Mouse (Mus musculus) granulocyte monocyte progenitor cell, adult 5-6 weeks (primary cell): ENCODE results near the gene Ubap1l. TPM values are rescaled to one million over a fixed set of nuclear protein-coding genes. Genes with fewer than 3 reads are reported as not detected.

Source experiments
- ATAC-seq: replicated peaks from 2 replicates; pipeline ENCODE4 v1.8.0; 2016; ENCODE audit warnings: mild to moderate bottlenecking, moderate TSS enrichment, inconsistent platforms; ENCODE audit not compliant: poor library complexity, severe bottlenecking
- total RNA-seq, 2 experiments: library from RNA; stranded (forward) in 1 of 2; stranded (reverse) in 1 of 2; fragments of 200-712, 200-1000 nt in 1 of 2; fragments of >200 nt in 1 of 2; fragmentation: Nextera tagmentation in 1 of 2; gene quantifications; 2 replicates each; pipeline ENCODE4 v1.2.3; 2014 to 2017

Gene Ubap1l
- total RNA-seq, 2 experiments from 2014 or later, result not detected

DNA sequence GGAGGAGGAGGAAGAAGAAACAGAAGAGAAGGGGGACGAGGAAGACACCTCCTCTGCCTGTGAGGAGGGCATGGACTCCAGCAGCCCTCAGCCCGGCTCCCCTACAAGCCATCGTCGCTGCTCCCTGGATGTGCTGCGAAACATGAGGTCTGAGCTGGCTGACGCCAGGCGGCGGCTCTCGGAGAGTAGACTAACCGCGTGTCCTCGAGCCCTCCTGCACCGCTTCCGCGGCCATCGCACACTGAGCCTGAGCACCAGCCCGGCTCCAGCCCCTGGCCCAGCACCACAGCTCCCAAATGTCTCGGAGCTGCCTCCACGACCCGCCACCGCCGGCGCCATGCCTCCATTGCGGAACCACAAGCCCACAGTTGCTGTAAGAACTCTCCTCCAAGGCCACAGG lies 10.9 kb downstream of the Ubap1l start:
- no peak for ATAC-seq

DNA sequence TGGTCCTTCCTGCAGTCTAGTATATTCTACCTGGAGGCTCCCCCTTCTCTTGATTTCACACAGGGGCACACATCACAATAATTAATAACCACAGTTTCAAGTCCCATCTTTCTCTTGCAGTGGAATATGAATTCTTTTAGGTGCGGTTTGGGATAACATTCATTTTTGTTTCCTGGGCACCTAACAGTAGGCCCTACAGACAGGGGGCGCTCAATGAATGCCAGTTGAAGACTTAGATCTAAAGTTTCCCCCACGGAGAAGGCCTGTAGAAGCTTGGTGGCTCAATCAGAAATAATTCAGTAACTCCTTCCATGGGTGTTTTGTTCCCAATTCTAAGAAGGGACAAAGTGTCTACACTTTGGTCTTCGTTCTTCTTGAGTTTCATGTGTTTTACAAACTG lies 11.6 kb downstream of the Ubap1l start:
- no peak for ATAC-seq

DNA sequence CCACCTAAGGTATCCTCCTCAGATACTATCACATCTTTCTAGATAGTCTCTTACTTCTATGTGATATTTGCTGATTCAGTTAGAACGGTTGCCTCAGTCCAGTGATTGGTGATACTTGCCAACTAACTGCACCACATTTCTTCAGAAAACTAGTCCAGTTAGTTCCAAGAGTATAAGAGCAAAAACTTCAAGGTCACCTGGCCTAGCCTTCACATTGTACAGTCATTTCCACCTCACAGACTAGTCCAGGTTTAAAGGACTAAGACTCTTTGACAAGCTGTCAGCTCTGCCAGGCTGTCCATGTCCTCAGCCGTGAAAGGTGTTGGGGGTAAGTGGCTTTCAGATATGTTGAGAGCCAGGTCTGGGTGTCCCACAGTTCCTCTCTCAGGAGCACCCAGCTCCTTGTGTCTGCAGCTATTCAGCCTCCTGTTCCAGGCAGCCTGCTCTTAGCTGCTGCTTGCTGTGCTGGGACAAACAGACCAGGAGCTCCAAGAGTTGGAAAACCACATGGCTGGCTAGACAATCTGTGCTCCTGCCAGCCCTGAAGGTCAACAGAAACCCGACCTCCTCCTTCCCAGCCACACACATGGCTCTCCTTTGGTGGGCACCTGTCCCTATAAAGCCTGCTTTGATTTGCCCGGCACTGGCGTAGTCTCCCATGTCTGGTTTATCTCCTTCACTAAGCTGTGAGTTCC lies 13.8 kb downstream of the Ubap1l start:
- no peak for ATAC-seq

DNA sequence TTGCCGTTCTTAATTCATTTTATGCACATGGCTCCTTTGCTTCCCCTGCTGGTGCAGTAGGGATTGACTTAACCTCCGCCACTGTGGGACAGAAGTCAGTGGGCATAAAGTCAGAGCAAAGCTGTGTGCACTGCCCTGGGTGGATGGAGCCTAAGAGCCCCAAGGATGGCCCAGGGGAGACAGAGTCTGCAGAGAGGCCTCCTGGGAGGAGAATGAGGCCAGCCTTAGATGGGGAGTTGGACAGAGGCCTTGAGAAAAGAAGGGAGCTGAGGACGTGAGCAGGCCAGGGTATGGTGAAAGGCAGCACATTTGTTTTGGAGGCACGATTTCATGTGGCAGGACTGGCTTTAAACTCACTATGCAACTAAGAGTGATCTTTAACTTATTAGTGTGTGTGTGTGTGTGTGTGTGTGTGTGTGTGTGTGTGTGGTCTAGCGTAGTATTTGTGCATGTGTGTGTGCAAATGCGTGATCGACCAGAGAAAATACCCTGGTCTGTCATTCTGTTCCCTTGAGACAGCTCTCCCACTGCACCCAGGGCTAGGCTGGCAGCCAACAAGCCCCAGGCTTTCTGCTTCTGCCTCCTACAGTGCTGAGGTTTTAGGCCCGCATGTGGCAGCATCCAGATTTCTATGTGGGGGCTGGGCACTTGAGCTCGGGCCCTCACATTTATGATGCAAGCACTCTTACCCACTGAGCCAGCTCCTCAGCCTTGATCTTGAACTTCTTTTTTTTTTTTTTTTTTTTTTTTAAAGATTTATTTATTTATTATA lies 14.5 kb downstream of the Ubap1l start:
- no peak for ATAC-seq

DNA sequence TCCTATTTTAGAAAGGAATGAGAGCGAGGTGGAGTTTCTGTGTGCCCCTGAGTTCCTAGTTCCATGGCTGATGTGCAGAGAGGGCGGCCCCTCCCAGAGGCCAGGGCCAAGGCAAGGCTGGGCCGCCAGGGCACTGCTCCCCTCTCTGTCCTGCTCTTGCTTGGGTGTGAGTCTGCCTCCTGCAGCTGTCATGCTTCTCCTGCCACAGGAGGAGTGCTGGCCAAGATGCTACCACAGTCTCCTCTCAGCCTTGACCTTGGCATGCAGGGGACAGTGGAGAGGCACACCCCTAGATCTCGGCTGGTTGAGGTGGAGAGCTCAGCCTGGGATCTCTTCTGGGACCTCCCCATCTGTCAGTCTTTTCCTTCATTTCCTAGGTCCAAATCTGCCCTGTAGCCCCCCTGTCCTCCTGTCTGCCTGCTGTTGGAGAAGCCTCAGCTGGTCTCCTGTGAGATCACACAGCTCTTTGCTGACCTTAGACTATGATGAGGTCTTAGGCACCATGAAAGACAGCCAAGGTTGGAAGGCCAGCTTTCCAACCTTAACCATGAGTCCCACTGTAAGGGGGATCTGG lies 20.3 kb downstream of the Ubap1l start:
- no peak for ATAC-seq

DNA sequence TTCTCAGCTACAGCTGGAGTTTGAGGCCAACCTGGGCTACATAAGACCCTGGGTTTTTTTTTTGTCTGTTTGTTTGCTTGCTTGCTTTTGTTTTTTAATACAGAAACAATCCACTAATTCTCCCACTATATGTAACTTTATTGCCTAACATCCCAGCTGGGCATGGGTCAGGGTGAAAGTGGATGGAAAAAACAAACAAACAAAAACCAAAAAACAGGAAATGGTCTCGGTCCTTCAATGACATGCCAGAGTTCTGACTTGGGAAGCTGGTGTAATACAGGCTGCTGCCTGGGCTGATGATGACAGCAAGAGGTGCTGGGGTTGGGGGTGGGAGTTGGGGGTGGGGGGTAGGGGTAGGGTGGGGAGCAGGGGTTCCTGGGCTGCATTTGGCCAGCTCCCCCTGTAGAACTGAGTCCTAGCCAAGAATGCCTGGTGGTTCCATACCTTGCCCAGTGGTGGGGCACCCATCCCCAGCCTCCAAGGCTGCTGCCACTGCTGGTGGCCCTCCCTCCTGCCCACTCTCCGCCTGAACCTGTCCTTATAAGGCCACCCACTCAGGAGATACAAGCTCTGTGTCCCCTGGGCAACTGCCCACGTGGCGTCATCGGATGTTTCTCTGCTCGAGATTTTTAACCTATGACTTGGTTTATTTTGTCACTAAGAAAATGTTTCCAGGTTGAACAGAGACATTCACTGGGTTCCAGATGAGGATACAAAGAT lies 21.4 kb downstream of the Ubap1l start:
- no peak for ATAC-seq

DNA sequence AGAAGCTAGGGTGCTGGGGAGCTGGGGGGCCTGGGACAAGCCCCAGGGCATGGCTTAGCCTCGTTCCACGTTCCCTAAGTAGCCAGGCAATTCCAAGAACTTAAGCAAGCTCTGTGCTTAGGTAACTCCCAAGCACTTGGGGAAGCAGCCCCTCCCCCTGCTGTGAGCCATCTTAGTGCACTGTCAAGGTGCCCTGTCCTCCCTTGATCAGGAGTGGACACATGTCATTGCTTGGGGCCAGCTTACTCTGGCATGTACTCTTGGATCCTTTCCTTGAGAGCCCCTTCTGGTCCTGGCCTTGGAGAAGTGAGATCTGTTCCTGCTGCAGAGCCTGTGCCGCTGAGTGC lies 21.9 kb downstream of the Ubap1l start:
- ATAC-seq, result no peak

DNA sequence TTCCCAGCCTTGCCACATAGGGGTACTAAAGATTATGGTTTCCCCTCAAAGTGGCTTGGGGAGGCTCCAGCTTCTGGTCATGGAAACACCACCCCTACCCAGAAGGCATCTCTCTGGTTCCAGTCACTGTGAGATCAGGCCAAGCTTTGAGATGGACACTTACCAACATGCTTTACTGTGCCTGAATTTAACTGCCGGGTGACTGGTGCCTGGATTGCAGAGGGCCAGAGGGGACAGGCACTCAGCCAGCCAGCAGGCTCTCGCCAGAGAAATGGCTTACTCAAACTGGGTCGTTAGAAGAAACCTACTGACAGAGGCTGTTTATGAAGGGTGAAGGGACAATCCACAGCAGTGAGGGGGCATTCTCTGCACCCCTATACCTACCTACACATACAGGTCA lies 23.4 kb downstream of the Ubap1l start:
- ATAC-seq, result no peak

DNA sequence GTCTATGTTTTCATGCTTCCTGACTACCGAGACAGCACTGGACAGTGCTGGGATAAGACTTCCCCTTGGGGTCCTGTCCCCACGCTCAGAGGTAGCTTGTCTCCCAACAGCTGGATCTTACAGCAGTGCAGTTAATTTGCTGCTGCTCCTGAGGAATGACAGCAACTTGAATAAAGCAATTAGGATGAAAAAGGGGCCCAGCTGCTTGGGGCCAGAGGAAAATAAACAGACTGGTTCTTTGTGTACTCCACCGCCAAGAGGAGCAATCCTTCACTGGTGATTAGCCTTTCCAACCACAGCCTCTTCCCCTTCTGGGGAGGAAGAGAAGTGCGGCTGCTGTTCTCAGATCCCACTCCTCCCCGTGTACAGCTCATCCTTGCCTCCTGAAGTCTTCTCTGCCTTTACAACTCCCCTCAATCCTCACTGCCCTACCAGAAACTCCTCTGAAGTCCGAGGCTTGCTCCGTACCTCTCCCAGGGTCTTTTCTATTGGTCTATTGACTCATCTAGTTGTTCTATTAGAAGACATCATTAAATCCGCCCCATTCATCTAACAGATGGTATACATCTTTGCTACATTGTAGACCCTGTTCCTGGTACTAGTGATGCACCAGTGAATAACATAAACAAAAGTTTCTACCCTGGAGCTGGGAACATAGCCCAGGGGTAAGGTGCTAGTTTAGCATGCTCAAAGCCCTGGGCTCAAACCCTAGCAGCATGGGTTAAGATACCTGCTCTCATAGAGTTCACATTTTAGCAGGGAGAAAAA lies 25.7 kb downstream of the Ubap1l start:
- no peak for ATAC-seq

DNA sequence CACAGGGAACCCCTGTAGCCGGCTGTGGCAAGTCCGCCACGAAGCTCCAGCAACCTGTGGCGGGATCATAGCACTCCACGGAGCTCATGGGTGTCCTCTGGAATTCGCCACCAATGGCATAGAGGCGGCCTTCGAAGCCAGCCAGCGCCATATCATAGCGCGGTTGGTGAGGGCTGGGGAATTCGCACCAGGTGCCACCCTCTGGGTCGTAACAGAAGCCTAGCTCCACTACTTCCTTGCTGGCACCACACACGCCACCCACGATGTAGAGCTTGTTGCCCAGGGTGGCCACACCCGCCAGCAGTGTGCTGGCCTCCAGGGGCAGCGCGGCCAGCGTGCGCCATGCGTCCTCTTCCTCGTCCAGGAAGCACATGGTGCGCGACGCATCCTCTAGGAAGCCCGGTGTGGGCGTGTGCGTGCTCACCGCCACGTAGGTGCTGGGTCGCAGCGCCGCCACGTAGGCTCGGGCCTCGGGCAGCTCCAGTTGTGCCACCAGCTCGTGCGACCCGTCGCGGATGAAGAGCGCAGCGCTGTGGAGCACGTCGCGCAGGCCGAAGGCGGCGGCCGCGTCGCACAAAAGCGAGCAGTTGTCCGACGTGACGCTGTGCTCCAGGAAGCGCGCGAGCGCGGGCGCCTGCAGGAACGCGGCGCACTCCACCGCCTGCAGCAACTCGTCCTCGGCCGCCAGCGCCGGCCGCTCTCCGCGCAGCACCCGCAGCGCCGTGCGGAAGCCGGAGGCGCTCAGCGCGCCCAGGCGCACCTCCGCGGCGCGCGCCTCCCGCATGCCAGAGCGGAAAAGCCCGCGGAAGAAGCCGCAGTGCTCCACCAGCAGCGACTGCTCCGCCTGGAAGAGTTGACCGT lies 30.1 kb downstream of the Ubap1l start:
- ATAC-seq, result peak; percentile 68

DNA sequence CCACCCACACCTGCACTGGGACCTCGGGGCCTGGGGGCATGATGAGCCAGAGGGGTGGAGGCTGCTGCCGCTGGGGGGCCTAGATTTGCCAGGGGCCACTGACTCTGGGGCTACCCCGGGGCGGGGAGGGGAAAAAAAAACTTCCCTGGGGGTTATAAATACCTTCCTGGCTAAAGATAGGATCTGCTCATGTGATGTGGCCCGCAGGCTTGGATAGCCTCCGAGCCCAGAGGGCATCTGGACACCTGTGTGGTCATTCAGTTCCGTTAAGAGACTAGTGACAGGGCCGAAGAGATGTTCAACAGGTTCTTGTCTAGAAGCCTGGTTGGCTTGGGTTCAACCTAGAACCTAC lies 30.7 kb downstream of the Ubap1l start, which contains the start of gene Kbtbd13:
Kbtbd13 (minus strand) TSS at position 40 of the 352 bp plus-strand sequence.
- no peak for ATAC-seq

DNA sequence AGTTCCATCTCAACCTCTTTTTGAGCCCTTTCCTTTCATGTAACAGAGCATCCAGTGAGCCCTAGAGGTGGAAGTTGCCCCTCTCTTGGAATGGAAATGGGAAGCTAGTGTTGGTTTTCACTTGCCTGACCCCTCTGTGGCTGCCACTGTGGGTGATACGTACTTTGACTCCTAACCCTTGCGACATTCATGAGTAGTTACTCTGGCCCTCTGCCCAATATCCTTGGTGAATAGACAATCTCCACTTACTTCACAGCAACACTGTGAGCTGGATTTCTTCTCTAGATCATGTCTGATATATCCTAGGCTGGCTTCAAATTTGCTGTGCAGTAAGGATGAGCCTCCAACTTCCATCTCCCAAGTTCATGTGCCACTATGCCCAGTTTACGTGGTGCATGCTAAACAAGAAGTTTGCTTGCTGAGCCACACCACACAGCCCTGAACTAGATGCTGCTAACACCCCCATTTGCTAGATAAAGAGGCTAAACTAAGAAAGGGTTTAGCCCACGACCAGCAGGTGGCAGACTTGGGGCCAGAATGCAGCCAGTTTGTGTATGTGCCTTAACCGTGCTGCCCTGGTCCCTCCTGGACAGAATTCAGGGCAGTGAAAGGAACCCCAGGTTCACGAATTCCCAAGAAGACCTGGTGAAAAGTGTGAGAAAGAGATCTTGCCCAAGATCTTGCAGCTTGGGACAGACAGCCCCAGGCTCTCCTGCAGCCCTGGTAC lies 32.0 kb downstream of the Ubap1l start:
- ATAC-seq, result peak; percentile 60

DNA sequence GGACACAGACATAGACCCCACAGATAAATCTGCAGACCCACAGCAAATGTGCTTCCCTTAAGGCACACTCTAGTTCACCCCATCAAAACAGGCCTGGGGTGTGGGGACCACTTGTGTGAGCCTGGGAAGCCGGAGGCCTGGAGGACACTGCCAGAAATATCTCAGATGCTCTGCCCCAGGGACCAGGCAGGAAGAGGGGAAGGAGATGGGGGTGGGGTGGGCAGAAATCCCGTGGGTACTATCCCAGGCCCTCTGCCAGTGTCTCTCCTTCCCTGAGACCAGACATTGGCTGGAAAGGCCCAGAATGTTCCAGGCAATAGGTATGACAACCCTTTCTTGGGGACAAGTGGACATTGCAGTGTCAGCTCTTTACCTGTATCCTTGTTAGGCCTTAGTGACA lies 32.8 kb downstream of the Ubap1l start:
- no peak for ATAC-seq

DNA sequence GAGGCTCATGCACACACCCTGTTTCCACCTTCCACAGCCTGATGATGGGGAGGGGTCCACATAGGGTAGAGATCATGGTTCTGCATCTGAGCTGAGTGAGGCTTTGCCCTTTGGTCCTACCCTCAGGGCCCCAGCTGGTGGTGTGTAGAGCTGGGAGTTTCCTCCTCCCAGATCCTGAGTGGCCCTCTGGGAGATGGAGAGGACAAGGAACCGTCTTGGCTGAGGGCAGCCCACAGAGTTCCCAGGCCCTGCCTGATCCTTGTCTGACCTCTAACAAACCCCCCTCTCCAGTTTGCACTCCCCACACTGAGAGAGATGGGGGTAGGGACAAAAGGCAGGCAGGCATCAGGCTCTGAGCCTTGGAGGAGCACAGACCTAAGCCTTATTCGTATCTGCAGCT lies 33.5 kb downstream of the Ubap1l start:
- no peak for ATAC-seq

DNA sequence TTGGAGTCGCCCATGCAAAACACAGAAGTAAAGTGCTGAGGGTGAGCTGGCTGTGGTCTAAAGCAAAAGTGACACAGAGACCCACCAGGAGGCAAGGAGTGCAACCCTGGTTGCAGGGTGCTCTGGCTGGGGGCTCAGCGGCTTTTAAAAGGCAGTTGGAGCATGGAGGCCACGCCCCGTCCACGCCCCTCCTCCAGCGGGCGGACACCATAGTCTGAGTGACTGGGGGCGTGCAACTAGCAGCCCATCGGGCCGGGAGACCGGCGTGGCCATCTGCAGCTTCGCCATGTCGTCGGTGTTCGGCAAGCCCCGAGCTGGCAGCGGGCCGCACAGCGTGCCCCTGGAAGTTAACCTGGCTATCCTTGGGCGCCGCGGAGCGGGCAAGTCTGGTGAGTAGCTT lies 37.4 kb downstream of the Ubap1l start, which contains the start of gene Rasl12:
Rasl12 (plus strand) TSS at position 228 of the 400 bp plus-strand sequence.
- peak; percentile 96 for ATAC-seq

DNA sequence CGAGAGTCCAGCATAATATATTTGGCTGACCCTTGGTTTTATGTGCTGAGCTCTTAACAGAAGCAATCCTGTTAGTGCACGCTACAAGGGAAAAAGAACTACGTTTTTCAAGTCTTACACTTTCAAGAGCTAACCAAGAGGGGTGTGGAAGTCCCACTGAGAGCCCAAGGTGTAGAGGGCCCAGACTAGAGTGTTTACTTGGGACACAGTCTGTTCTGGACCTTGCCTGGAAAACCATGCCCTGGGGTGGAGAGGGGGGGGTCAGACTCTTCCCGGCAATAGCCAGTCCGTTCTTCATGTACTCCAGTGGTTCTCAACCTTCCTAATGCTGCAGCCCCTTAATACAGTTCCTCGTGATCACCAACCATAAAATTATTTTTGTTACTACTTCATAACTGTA lies 39.1 kb downstream of the Ubap1l start:
- ATAC-seq, result no peak

DNA sequence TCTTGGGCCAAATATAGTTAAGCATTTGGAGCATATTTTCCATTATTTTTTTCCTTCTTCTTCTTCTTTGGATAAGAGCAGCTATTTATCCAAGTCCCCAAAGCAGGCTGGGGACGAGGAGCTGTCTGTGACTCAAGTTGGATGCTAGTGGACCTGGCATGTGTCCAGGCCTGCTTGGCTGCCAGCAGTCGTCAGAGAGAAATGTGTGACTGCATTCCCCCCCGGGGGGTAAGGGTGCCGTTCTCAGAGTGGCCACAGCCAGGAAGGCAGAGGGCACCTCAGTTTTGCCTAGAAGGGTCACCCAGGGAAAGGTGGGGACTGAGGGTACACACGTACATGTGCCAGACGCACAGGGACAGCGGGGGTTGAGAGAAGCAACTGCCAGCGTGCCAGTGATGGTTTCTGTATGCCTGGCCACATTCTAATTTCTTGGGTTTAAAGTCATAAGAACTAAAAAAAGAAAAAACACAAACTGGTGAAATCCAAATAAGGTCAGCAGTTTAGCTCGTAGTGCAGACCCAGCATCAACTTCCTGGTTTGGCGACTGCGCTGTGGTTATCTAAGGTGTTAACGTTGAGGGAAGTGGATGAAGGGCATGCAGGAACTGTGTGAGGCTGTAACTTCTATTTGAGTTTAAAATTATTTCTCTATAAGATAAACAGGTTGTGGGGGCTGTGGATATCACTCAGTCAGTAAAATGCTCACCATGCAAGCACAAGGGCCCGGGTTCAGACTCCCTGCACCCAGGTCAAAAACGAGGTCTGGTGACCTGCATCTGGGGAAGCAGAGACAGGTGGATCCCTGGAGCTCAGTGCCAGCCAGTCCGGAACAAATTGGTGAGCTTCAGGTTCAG lies 43.7 kb downstream of the Ubap1l start:
- ATAC-seq, result peak; percentile 62; the same call in 1 of the 2 replicates

DNA sequence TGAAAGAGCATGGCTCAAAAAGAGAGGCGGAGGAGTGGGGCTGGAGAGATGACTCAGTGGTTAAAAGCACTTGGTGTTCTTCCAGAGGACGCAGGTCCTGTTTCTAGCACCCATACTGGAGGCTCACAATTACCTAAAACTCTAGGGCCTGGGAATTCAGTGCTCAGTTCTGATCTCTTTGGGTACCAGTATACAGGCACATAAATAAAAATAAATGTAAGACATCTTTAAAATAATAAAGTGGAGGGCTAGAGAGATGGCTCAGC lies 44.3 kb downstream of the Ubap1l start:
- ATAC-seq, result no peak
